Mouse (Mus musculus): Measurements from ENCODE around the gene Gm26558. TPM values are rescaled to one million over a fixed set of nuclear protein-coding genes. Genes with fewer than 3 reads are reported as not detected.

Gene Gm26558
- polyA plus RNA-seq, 1 experiment: 3.5 TPM

GRCm38 (mm10) chr2:70648271-70648670 lies 13.6 kb downstream of the Gm26558 start:
- H3ac ChIP-seq (ENCODE audit: control insufficient read depth, insufficient read length, low read depth): no peak overlapping the region
- H3K79me2 ChIP-seq (ENCODE audit: control insufficient read depth, insufficient read depth): no peaks in the 10 kb centered on the region
- H3K4me3 ChIP-seq (ENCODE audit: insufficient read depth, poor library complexity, severe bottlenecking): no peak overlapping the region
- no peaks in the 10 kb centered on the region for H3K79me3 ChIP-seq (ENCODE audit: low read depth)
- no peaks in the 10 kb centered on the region for H3K36me3 ChIP-seq (ENCODE audit: control insufficient read depth, insufficient read depth)
- no peak for TF ChIP-seq FOSL1 (IDR thresholded peaks at IDR 0.05; ENCODE audit: insufficient read depth, low read length, poor library complexity, severe bottlenecking)
- H3K27me3 ChIP-seq (ENCODE audit: control insufficient read depth, insufficient read depth, insufficient read length): peaks cover 4% of the 10 kb centered on the region

DNA sequence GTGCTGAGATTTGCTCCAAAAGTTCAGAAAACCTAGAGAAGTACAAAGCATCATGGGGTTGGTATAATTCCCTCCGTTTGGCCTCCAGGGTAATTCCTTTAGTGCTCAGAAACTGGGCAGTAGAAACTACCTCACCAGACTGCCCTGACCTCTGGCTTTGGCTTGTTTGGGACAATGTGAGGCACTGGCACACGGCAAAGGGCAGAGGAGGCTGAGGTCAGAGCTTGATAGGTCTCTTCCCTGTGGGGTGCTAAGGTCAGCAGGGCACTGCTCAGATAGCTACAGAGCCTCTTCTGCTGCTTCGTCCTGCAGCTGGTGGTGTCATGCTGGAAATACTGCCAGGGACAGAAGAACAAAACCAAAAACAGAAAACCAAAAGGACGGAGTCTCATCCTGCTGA lies 14.2 kb downstream of the Gm26558 start:
- no peaks in the 10 kb centered on the region for H3K79me2 ChIP-seq (ENCODE audit: control insufficient read depth, insufficient read depth)
- no peaks in the 10 kb centered on the region for H3K36me3 ChIP-seq (ENCODE audit: control insufficient read depth, insufficient read depth)
- no peaks in the 10 kb centered on the region for H3K27me3 ChIP-seq (ENCODE audit: control insufficient read depth, insufficient read depth, insufficient read length)
- H3ac ChIP-seq (ENCODE audit: control insufficient read depth, insufficient read length, low read depth): no peak overlapping the region
- no peaks in the 10 kb centered on the region for H3K79me3 ChIP-seq (ENCODE audit: low read depth)
- H3K4me3 ChIP-seq (ENCODE audit: insufficient read depth, poor library complexity, severe bottlenecking): no peak overlapping the region
- TF ChIP-seq MYOD1 (IDR thresholded peaks at IDR 0.05; ENCODE audit: control insufficient read depth, insufficient read length, low read depth) (no peak), USF1 (IDR thresholded peaks at IDR 0.05; ENCODE audit: low read depth) (no peak), MYOG (IDR thresholded peaks at IDR 0.05; ENCODE audit: control insufficient read depth, extremely low read depth, insufficient read length) (no peak), CTCF (IDR thresholded peaks at IDR 0.05; ENCODE audit: control insufficient read depth, insufficient read depth, insufficient read length) (no peak), CEBPB (IDR thresholded peaks at IDR 0.05; ENCODE audit: low read depth) (no peak), MAX (IDR thresholded peaks at IDR 0.05) (no peak), FOSL1 (IDR thresholded peaks at IDR 0.05; ENCODE audit: insufficient read depth, low read length, poor library complexity, severe bottlenecking) (no peak)

- TF ChIP-seq MAX (IDR thresholded peaks at IDR 0.05): no peak
- TF ChIP-seq MYOD1 (IDR thresholded peaks at IDR 0.05; ENCODE audit: control insufficient read depth, insufficient read length, low read depth): no peak
- TF ChIP-seq USF1 (IDR thresholded peaks at IDR 0.05; ENCODE audit: low read depth): no peak
- Histone ChIP-seq H3K79me2 (ENCODE audit: control insufficient read depth, insufficient read depth) (no peaks in the 10 kb centered on the region), H3K79me3 (ENCODE audit: low read depth) (no peaks in the 10 kb centered on the region), H3K4me3 (ENCODE audit: insufficient read depth, poor library complexity, severe bottlenecking) (no peak overlapping the region), H3K27me3 (ENCODE audit: control insufficient read depth, insufficient read depth, insufficient read length) (no peaks in the 10 kb centered on the region), H3ac (ENCODE audit: control insufficient read depth, insufficient read length, low read depth) (no peak overlapping the region), H3K36me3 (ENCODE audit: control insufficient read depth, insufficient read depth) (no peaks in the 10 kb centered on the region)
These were observed 16.6 kb downstream of the Gm26558 start for GRCm38 (mm10) chr2:70645266-70645780.

- Histone ChIP-seq H3ac (ENCODE audit: control insufficient read depth, insufficient read length, low read depth) (no peak overlapping the region), H3K79me3 (ENCODE audit: low read depth) (no peaks in the 10 kb centered on the region), H3K27me3 (ENCODE audit: control insufficient read depth, insufficient read depth, insufficient read length) (no peaks in the 10 kb centered on the region), H3K4me3 (ENCODE audit: insufficient read depth, poor library complexity, severe bottlenecking) (no peak overlapping the region), H3K79me2 (ENCODE audit: control insufficient read depth, insufficient read depth) (no peaks in the 10 kb centered on the region), H3K36me3 (ENCODE audit: control insufficient read depth, insufficient read depth) (no peaks in the 10 kb centered on the region)
- TF ChIP-seq FOSL1 (IDR thresholded peaks at IDR 0.05; ENCODE audit: insufficient read depth, low read length, poor library complexity, severe bottlenecking): no peak
- TF ChIP-seq USF1 (IDR thresholded peaks at IDR 0.05; ENCODE audit: low read depth): no peak
- no peak for TF ChIP-seq CTCF (IDR thresholded peaks at IDR 0.05; ENCODE audit: control insufficient read depth, insufficient read depth, insufficient read length)
- no peak for TF ChIP-seq MYOD1 (IDR thresholded peaks at IDR 0.05; ENCODE audit: control insufficient read depth, insufficient read length, low read depth)
- no peak for TF ChIP-seq CEBPB (IDR thresholded peaks at IDR 0.05; ENCODE audit: low read depth)
- TF ChIP-seq MAX (IDR thresholded peaks at IDR 0.05): no peak
- no peak for TF ChIP-seq MYOG (IDR thresholded peaks at IDR 0.05; ENCODE audit: control insufficient read depth, extremely low read depth, insufficient read length)
These were observed 18.8 kb downstream of the Gm26558 start for GRCm38 (mm10) chr2:70642971-70643565.

GRCm38 (mm10) chr2:70640968-70641367 lies 20.9 kb downstream of the Gm26558 start:
- Histone ChIP-seq H3K79me3 (ENCODE audit: low read depth) (no peaks in the 10 kb centered on the region), H3K36me3 (ENCODE audit: control insufficient read depth, insufficient read depth) (no peaks in the 10 kb centered on the region), H3K79me2 (ENCODE audit: control insufficient read depth, insufficient read depth) (no peaks in the 10 kb centered on the region), H3ac (ENCODE audit: control insufficient read depth, insufficient read length, low read depth) (no peak overlapping the region), H3K27me3 (ENCODE audit: control insufficient read depth, insufficient read depth, insufficient read length) (no peaks in the 10 kb centered on the region), H3K4me3 (ENCODE audit: insufficient read depth, poor library complexity, severe bottlenecking) (no peak overlapping the region)
- no peak for TF ChIP-seq MYOG (IDR thresholded peaks at IDR 0.05; ENCODE audit: control insufficient read depth, extremely low read depth, insufficient read length)
- TF ChIP-seq CEBPB (IDR thresholded peaks at IDR 0.05; ENCODE audit: low read depth): no peak
- no peak for TF ChIP-seq MAX (IDR thresholded peaks at IDR 0.05)
- no peak for TF ChIP-seq USF1 (IDR thresholded peaks at IDR 0.05; ENCODE audit: low read depth)
- TF ChIP-seq FOSL1 (IDR thresholded peaks at IDR 0.05; ENCODE audit: insufficient read depth, low read length, poor library complexity, severe bottlenecking): no peak
- no peak for TF ChIP-seq CTCF (IDR thresholded peaks at IDR 0.05; ENCODE audit: control insufficient read depth, insufficient read depth, insufficient read length)
- TF ChIP-seq MYOD1 (IDR thresholded peaks at IDR 0.05; ENCODE audit: control insufficient read depth, insufficient read length, low read depth): no peak

- Histone ChIP-seq H3ac (ENCODE audit: control insufficient read depth, insufficient read length, low read depth) (no peak overlapping the region), H3K4me3 (ENCODE audit: insufficient read depth, poor library complexity, severe bottlenecking) (no peak overlapping the region), H3K36me3 (ENCODE audit: control insufficient read depth, insufficient read depth) (no peaks in the 10 kb centered on the region), H3K79me3 (ENCODE audit: low read depth) (no peaks in the 10 kb centered on the region), H3K79me2 (ENCODE audit: control insufficient read depth, insufficient read depth) (no peaks in the 10 kb centered on the region), H3K27me3 (ENCODE audit: control insufficient read depth, insufficient read depth, insufficient read length) (peaks cover 3% of the 10 kb centered on the region)
- TF ChIP-seq CTCF (IDR thresholded peaks at IDR 0.05; ENCODE audit: control insufficient read depth, insufficient read depth, insufficient read length): no peak
- no peak for TF ChIP-seq CEBPB (IDR thresholded peaks at IDR 0.05; ENCODE audit: low read depth)
These were observed 27.7 kb downstream of the Gm26558 start for GRCm38 (mm10) chr2:70634028-70634690.
